Mouse (Mus musculus) adrenal gland, adult 8-10 months (tissue): ENCODE measurements around the gene Nos1. TPM values are rescaled to one million over a fixed set of nuclear protein-coding genes. Genes with fewer than 3 reads are reported as not detected.

Source experiments
- DNase-seq: peaks from one replicate; pipeline ENCODE4 v3.0.0; 2022
- total RNA-seq, 4 experiments: library from RNA; stranded (reverse); gene quantifications; 2 replicates each; pipeline ENCODE4 v1.2.4; 2022

The Nos1 gene
- total RNA-seq, 4 experiments from 2014 or later: 0.63 to 1.4 (median 0.69) TPM

GRCm38 (mm10) chr5:117899361-117899760 is 118.5 kb downstream of the Nos1 start:
- no peak for DNase-seq

- DNase-seq: no peak
Measured at GRCm38 (mm10) chr5:117900921-117901705, 120.3 kb downstream of the Nos1 start.

DNA sequence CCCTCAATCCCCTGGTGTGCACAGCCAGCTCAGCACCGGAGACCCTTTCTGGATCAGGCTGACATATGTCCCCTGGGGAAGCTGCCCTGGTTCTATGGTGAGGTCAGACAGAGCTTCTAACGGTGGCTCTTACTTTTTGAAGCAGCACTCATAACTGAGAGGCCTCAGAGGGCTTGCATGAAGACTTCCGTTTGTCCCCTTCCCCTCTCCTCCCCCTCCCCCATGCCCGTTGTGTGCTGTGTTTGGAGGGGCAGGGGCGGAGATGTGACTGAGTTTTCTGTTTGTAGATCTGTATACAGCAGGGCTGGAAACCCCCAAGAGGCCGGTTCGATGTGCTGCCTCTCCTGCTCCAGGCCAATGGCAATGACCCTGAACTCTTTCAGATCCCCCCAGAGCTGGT is 122.7 kb downstream of the Nos1 start:
- DNase-seq: no peak

DNA sequence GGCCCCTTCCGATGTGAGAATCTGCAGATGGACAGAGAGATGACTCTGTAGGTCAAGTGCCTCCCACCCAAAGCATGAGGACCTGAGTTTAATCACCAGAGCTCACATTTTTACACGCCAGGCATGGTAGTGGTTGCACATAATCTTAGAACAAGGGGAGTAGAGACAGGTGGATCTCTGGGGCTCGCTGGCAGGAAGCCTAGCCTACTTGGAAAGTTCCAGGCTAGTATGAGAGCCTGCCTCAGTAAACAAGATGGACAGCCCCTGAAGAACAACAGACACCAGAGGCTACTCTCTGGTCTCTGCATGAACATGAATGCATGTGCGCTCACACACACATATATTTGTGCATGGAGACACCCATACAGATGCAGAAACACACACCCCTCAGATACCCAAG is 124.9 kb downstream of the Nos1 start:
- DNase-seq: no peak

- DNase-seq: no peak
Measured at GRCm38 (mm10) chr5:117909524-117909923, 128.7 kb downstream of the Nos1 start.

DNA sequence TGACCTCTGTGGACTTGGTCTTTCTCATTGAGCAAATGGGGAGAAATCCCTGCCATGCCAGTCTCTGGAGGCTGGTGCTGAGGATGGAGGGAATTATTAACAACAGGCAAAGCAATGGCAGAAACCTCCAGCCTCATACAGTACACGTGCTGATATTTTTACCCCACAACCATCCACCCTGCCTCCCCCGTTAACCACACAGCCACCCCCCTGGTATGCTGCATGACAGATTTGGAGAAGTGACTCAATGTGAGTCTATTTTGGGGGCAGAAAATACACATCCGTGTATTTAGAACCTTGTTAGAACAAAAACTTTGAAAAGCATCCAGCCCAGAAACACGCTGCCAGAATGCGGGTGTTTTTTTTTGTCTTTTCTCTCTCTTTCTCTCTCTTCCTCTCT is 135.5 kb downstream of the Nos1 start:
- no peak for DNase-seq

DNA sequence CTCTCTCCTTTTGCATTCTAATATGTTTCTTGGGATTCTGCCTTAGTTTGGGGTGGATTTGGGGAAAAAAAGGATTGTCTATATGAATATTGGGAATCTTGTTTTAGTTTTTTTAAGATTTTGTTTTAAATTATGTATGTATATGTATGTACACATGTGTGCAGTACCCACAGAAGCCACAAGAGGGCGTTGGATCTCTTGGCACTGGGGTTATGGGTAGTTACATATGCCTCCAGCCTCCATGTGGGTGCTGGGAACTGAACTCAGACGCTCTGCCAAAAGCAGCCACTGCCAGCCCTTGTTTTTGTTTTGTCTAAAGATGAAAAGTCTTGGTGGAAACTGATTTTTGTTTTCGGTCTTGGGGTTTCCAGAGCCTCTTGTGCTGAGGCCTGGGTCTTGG is 136.1 kb downstream of the Nos1 start:
- no peak for DNase-seq

- DNase-seq: no peak
Measured at GRCm38 (mm10) chr5:117921786-117922528, 141.1 kb downstream of the Nos1 start.

GRCm38 (mm10) chr5:117923688-117924087 is 142.9 kb downstream of the Nos1 start:
- no peak for DNase-seq

DNA sequence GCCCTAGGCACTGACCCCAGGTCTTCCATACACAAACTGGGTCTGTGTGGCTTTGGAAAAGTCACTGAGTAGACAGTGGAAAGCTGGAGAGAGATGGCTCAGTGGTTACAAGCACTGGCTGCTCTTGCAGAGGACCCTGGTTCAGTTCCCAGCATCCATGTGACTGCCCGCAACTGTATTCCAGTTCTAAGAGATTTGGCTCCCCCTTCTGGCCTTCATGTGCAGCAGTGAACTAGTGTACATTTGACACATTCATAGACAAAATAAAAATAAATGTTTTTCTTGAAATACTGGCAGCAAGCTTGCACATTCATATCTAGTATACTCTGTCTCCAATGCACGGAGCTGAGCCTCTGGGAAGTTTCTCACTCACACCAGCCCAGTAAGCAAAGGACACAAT is 147.7 kb downstream of the Nos1 start:
- no peak for DNase-seq

DNA sequence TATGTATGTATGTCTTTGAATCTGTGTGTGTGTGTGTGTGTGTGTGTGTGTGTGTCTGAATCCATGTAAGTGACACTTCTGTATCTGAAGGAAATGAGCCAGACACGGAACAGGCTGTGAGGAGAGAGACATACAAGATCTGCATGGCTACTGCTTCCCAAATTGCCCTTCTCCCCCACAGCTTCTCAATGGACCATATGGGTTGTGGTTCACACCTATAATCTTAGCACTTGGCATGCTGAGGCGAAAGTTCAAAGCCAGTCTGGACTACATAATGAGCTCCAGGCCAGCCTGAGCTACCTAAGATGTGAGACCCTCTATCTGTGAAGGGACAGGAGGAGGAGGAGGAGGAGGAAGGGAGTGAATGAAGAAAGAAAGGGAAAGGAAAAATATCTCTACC is 151.4 kb downstream of the Nos1 start:
- DNase-seq: no peak

DNA sequence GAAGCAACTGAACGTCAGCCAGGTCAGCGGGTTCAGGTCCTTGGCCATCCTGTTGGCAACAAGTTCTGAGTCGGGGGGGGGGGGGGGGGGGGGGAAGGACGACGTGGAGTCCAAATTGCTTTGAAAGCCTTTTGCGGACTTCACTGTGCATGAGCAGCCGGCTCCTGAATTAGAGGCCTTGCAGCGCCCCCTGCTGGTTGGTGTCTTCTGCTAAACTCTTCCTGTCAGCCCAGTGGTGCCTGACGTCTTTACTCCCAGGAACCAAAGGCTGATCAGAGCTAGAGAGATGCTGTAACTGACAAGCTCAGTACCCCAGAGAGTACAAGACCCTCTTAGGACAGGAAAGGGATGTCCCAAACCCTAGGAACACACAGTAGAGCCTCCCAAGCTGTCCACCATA is 152.0 kb downstream of the Nos1 start:
- peak; percentile 64 for DNase-seq

DNA sequence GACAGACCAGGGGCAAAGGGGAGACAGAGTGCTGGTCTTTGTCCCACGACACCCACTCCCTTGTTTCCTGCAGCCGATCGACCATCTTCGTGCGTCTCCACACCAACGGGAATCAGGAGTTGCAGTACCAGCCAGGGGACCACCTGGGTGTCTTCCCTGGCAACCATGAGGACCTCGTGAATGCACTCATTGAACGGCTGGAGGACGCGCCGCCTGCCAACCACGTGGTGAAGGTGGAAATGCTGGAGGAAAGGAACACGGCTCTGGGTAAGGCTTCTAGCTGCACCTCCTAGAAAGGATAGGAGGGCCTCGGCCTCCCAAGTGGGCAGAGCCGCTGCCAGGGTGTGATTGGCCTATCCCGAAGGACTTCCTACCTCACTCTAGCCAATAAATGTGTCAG is 155.5 kb downstream of the Nos1 start:
- DNase-seq: no peak

DNA sequence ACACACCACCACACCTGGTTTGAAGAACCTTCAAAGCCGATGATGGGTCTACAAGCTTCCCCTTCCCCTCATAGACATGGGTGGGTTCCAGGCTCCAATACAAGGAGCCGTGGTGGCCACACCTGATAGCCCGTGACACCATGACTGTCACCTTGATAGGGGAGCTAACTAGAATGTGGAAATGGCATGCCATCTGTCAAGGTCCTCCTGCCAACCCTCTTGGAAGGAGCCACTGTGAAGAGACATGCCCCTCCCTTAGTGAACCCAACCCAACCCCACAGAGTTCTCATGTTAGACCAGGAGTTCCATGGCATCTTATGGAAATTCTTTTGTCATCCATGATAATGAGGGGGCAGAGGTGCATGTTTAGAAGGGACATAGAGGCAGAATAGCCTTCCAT is 156.4 kb downstream of the Nos1 start:
- no peak for DNase-seq

GRCm38 (mm10) chr5:117938182-117938581 is 157.3 kb downstream of the Nos1 start:
- DNase-seq: peak; percentile 50

DNA sequence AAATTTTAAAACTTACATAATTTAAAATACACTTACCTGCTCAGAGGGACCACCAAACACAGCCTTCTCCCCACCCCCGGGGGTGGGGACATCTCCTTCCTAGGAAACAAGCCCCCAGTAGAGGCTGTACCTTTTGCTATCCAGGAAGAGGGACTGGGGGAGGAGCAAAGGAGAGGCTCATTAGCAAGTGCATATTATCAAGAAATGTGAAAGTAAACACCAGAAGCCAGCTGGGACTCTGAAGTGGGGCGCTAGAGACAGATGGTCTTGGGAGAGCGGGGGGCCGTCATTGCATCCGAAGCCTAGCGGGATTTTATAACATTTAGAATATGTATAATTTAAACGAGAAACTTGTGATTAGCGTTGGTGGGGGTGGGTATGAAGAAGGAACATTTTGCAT is 158.6 kb downstream of the Nos1 start:
- DNase-seq: no peak

DNA sequence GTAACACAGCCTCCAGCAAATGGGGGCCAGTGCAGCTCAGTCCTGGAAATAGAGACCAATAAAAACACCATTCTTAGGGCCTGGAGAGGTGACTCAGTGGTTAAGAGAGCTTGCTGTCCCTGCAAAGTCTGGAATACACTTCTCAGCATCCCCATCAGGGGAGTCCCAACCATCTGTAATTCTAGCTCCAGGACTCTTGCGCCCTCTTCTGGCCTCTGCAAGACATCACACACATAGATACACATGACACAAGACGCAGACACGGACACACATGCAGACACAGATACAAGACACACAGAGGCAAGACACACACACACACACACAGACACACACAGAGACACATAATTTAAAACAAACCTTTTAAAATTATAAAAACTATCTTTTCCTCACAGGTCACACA is 160.7 kb downstream of the Nos1 start:
- no peak for DNase-seq

DNA sequence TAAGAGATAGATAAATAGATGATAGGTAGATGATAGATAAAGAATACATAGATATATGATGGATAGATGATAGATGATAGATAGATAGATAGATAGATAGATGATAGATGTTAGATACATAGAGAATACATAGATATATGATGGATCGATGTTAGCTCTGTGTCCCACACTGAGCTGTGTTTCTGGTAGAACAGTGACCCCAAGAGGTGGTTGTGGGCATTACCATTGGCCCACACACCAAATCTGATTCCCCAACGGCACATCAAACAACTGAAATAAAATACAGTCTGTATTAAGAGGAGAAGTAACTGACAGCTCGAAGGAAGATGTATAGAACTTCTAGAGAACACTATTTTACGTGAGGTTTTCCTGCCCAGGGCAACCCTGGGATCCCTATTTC is 165.8 kb downstream of the Nos1 start:
- no peak for DNase-seq

DNA sequence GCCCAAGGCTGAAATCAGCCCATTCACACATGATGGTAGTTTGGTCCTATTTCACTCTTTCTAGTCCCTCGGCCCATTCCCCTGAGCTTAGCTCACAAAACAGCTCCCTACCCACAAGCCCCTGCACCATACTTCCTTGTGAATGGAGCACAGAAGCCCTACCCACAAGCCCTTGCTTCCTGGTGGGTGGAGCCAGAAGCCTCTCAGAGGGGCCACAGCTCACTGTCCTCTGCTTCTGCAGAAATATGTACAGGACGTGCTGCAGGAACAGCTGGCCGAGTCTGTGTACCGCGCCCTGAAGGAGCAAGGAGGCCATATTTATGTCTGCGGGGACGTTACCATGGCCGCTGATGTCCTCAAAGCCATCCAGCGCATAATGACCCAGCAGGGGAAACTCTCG is 168.6 kb downstream of the Nos1 start:
- no peak for DNase-seq

- no peak for DNase-seq
Measured at GRCm38 (mm10) chr5:117953893-117954292, 173.1 kb downstream of the Nos1 start.

- no peak for DNase-seq
Measured at GRCm38 (mm10) chr5:117954429-117954828, 173.6 kb downstream of the Nos1 start.

- no peak for DNase-seq
Measured at GRCm38 (mm10) chr5:117955675-117956420, 175.0 kb downstream of the Nos1 start.

GRCm38 (mm10) chr5:117964750-117965149 is 183.9 kb downstream of the Nos1 start:
- DNase-seq: no peak
